Mouse (Mus musculus): Measurements from ENCODE around the gene Pidd1. TPM values are rescaled to one million over a fixed set of nuclear protein-coding genes. Genes with fewer than 3 reads are reported as not detected.

Gene Pidd1
- polyA plus RNA-seq, 1 experiment = 39.0 TPM

GRCm38 (mm10) chr7:141454967-141455551 is 11.2 kb upstream of the Pidd1 start, which contains the start of gene Pnpla2:
Pnpla2 (plus strand) TSS chr7:141455198.
- TF ChIP-seq GATA1 (IDR thresholded peaks at IDR 0.05; ENCODE audit: low read length) = no peak

DNA sequence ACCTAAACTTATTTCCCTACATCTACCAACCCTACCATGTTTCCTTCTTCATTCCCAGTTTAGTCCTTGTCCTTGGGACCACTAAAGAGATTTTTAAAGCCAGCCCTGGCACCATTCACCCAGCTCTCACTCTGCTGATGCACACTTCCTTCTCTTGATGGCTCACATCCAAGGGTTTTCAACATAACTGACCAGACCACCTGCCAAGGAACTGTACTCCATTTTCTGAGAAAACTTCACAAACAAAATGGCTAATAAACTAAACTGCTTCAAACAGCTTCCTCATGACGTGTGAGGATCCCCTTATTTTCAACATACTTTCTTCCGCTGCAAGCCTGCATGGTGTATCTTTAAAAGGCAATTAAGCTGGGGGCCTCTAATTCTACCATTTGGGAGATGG is 9.8 kb upstream of the Pidd1 start:
- TF ChIP-seq GATA1 (IDR thresholded peaks at IDR 0.05; ENCODE audit: low read length) = no peak

DNA sequence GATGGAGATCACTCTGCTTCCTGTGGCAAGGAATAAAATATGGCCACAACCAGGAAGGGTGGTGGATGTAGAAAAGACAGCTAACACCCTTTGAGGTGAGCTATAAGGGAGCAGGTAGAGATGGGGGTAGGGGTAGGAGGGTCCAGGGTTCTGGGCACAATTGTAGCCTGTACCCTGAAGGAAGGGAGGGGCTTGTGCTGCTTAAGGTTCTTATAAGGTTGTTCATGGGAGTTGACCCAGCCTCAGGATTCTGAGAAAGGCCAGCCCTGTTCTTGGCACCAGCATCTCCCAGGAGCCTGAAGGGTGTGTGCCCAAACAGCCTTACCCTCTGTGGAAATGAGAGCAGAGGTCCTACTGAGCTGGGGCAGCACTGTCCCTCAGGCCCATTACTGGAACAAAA is 8.1 kb upstream of the Pidd1 start:
- no peak for TF ChIP-seq GATA1 (IDR thresholded peaks at IDR 0.05; ENCODE audit: low read length)

DNA sequence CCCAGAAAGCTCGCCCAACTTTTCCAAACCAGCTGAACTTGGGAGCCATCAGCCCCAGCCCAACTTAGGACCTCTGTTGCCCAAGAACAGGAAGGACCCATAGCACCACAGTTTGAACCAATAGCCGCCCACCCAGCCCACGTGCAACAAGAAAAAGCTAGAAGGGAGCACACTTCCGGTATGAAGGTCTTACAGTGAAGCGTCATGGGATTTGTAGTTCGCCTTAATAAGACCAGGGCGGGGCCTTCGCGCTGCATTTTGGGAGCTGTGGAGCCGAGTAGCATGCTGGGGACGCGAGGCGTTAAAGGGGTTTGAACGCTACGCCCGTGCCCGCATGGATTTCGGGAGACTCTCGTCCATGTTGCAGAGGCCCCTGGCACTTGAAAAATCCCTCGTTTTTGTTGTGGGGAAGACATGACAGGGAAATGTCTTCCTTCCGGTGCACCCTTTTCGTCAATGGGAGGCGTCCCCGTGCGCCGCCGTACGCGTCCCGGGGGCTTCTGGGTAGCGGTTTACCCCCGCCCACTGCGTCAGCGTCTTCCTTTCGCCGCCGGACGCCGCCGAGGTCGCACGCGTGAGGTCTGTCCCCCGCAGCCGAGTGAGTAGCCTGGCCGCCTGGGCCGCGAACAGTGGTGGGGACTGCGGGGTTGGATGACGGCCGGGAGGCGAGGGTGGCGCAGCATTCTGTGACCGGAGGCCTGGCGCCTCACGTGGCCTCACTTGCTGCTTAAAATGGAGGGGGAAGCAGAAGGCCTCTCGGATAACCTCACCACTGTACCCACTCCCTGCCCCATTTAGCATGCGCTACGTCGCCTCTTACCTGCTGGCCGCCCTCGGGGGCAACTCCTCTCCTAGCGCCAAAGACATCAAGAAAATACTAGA is 3.5 kb upstream of the Pidd1 start, which contains the start of gene Rplp2:
Rplp2 (plus strand) TSS at position 261 of the 882 bp plus-strand sequence.
- TF ChIP-seq GATA1 (IDR thresholded peaks at IDR 0.05; ENCODE audit: low read length) = no peak

GRCm38 (mm10) chr7:141443081-141443821 is 574 bp downstream of the Pidd1 start:
- no peak for TF ChIP-seq GATA1 (IDR thresholded peaks at IDR 0.05; ENCODE audit: low read length)

GRCm38 (mm10) chr7:141442199-141442598 is 1.6 kb downstream of the Pidd1 start:
- TF ChIP-seq GATA1 (IDR thresholded peaks at IDR 0.05; ENCODE audit: low read length) = no peak

GRCm38 (mm10) chr7:141441460-141441859 is 2.4 kb downstream of the Pidd1 start:
- TF ChIP-seq GATA1 (IDR thresholded peaks at IDR 0.05; ENCODE audit: low read length) = no peak

GRCm38 (mm10) chr7:141440613-141441012 is 3.2 kb downstream of the Pidd1 start:
- no peak for TF ChIP-seq GATA1 (IDR thresholded peaks at IDR 0.05; ENCODE audit: low read length)

- no peak for TF ChIP-seq GATA1 (IDR thresholded peaks at IDR 0.05; ENCODE audit: low read length)
Measured at GRCm38 (mm10) chr7:141439811-141440210, 4.0 kb downstream of the Pidd1 start.

DNA sequence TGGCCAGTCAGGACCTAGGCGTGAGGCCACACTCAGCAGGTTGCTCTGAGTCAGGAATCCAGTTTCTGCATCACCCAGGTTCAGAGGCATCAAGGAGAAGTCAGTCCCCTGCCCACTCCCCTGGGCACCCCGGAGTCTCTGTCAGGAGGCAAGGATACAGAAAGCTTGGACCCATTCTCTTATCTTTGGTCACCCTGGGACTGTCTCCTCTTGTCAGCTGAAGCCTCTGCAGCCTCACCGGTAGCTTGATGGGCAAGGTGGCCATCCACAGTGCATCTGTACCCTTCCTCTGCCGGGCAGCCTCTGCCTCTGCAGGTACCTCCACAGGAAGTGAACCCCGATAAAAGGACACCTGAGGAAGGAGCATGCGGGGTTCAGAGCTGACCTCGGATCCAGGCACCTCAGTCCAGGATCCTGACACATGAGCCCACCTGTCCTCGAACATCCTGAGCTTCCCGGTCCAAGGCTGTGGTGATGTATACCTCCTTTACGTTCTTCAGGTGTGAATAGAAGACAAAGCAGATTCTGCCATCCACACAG is 4.6 kb downstream of the Pidd1 start:
- no peak for TF ChIP-seq GATA1 (IDR thresholded peaks at IDR 0.05; ENCODE audit: low read length)

DNA sequence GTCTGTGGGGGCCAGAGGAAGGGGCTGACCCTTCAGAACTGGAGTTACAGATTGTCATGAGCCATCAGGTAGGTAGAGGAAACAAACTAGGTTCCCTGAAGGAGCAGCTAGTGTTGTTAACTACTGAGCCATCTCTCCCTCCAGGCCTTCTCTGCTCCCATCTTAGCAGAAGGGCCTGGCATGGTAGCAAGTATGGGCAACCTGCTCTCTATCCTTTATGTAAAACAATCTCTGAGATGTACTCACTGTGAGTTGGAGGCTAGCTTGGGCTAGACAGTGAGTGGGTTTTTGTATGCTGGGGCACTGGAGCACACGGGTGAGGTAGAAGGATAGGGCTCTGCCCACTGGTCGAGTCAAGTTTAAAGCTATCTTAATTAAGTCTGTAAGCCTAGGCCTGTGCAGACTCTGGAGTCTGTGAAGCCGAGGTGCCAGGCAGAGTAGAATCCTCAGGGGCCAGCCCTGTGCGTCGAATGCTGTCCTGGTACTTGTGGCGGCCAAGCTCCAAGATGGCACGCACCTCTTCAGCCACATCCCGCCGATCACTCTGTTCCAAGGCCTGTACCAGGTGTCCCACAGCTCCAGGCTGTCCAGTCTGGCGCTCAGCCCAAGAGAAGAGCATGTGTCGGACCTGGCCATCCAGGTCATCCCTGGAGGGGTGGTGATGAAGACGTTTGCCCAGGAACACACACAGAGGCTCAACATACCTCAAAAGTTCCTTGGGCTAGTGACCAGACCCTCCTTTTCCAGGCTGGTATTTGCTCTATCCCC is 5.4 kb downstream of the Pidd1 start:
- no peak for TF ChIP-seq GATA1 (IDR thresholded peaks at IDR 0.05; ENCODE audit: low read length)

DNA sequence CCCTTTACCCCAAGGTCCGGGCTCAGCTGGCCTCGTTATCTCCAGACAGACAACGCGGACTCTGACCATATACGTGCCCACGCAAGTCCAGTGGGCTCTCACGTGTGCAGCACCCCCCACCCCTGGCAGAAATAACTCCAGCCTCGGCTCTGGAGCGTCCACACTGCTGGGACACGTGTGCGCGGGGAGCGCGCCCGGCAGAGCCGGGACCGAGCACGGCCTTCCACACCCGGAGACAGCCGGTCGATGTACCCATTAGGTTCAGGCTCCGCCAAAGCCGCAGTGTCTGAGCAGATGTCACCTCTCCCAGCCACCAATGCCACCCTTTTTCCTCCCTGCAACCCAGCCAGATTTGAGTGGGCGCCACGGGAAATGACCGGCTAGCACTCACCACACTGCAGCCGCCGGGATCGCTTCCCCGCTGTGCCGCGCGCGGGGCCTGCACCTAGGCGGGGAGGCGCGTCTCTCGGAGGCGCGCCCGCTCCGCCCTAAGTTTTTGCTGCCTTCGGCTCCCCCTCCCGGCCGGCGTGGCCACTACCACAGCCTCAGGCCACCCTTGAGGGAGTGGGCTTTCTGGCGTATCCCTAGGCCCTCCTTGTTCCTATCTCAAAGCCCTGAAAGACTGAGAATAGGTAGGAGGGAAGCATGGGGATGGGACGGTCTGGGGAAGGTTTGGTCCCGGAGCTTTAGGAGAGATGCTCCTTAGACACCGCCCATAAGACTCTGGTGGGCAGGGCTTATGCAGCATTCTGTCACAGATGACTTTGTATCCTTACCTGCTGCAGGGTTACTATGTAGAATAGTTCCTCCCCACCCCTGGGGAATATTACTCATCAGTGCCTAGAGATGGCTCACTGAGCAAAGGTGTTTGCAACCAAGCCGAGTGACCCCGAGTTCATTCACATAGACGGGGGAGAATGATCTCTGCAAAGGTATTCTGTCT is 6.4 kb downstream of the Pidd1 start, which contains the start of gene Slc25a22:
Slc25a22 (minus strand) TSS at position 715 of the 943 bp plus-strand sequence.
- TF ChIP-seq GATA1 (IDR thresholded peaks at IDR 0.05; ENCODE audit: low read length) = no peak

DNA sequence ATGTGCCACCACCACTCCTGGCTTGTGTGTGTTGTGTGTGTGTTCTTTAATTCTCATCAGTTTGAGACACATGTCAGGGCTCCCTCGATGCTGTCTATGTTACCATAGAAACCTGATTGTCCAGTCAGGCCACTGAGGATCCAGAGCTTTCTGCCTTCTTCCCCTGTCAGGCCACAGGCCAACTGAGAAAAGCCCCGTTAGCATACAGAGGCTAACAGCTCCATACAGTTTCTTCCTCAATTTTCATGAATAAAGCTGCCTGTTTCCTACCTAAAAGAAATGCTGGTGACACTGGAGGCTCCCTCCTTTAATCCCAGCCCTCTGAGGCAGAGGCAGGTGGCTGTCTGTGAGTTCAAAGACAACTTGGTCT is 7.3 kb downstream of the Pidd1 start:
- no peak for TF ChIP-seq GATA1 (IDR thresholded peaks at IDR 0.05; ENCODE audit: low read length)
